Mouse (Mus musculus): ENCODE results near the gene Rprd1b. TPM values are rescaled to one million over a fixed set of nuclear protein-coding genes. Genes with fewer than 3 reads are reported as not detected.

Gene Rprd1b
- polyA plus RNA-seq, 1 experiment from 2014 or later: 40.7 TPM

GRCm38 (mm10) chr2:158005641-158006040 is 22.7 kb upstream of the Rprd1b start:
- Histone ChIP-seq H3K4me1 (replicated peaks) (no peaks in the 10 kb centered on the region; the same call in 1 of the 2 replicates), H3K9ac (no peak overlapping the region), H3K4me2 (replicated peaks) (no peak overlapping the region), H3K36me3 (0 out of 2 replicates have a peak, but pooled peaks cover 4% of the 10 kb centered on the region), H3K27ac (no peak overlapping the region), H3K27me3 (replicated peaks) (no peaks in the 10 kb centered on the region), H3K9me3 (no peaks in the 10 kb centered on the region), H3K4me3 (replicated peaks) (no peak overlapping the region)
- ATAC-seq: no peak
- WGBS: 94% methylated on average over 4 of the region's 4 CpGs

DNA sequence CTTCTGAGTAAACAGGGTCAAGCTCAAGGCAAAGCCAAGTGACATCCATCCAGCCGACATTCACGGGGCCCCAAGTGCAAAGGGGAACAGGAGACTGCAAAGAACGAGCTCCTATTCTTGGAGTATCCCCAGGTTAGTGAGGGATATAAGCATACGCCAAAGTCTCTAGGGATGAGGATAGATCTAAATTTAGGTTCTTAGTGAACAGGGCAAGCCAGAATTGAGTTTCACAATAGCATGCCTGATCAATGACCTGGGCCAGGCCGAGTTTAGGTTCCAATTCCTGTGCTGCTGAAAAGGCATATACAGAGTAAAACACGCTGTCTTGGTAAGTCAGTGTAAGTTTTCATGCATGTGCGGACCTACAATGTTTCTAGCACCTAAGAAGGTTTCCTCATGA is 18.9 kb upstream of the Rprd1b start:
- WGBS: 82% methylated on average over 7 of the region's 7 CpGs
- no peak for ATAC-seq
- Histone ChIP-seq H3K27me3 (replicated peaks) (no peaks in the 10 kb centered on the region), H3K4me3 (replicated peaks) (no peak overlapping the region), H3K4me1 (replicated peaks) (no peaks in the 10 kb centered on the region; the same call in 1 of the 2 replicates), H3K9me3 (no peaks in the 10 kb centered on the region), H3K9ac (no peak overlapping the region), H3K27ac (no peak overlapping the region), H3K36me3 (0 out of 2 replicates have a peak, but pooled peaks cover 4% of the 10 kb centered on the region), H3K4me2 (replicated peaks) (no peak overlapping the region)

DNA sequence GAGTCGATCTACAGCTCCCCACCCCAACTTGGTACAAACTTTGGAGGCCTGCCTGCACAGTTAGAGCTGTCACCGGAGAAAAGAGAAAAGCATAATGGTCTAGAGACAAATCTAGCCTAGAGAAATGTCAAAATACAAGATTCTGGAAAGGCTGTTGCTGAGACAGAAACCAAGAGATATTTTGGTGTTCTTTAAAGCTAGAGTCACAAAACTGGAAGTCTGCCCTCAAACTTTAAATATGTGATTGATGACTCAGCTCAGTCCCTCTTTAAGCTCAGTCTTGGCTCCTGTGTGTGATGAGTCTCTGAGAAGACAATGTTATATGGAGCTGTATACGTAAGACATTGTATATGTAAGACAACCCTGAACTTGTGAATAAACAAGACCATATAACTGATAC is 15.7 kb upstream of the Rprd1b start:
- Histone ChIP-seq H3K4me1 (replicated peaks) (no peaks in the 10 kb centered on the region), H3K9ac (no peak overlapping the region), H3K27ac (no peak overlapping the region), H3K4me3 (replicated peaks) (no peak overlapping the region), H3K4me2 (replicated peaks) (no peak overlapping the region), H3K27me3 (replicated peaks) (no peaks in the 10 kb centered on the region), H3K9me3 (no peaks in the 10 kb centered on the region), H3K36me3 (no peaks in the 10 kb centered on the region)
- ATAC-seq: no peak
- 71% methylated on average over 3 of the region's 3 CpGs for WGBS

- H3K27me3 ChIP-seq (replicated peaks): no peaks in the 10 kb centered on the region
- no peak overlapping the region for H3K9ac ChIP-seq
- no peaks in the 10 kb centered on the region for H3K4me1 ChIP-seq (replicated peaks)
- no peak for ATAC-seq
- no peaks in the 10 kb centered on the region for H3K36me3 ChIP-seq
- WGBS: 87% methylated on average over 4 of the region's 4 CpGs
- H3K27ac ChIP-seq: no peak overlapping the region
- H3K4me3 ChIP-seq (replicated peaks): no peak overlapping the region
- no peaks in the 10 kb centered on the region for H3K9me3 ChIP-seq
- H3K4me2 ChIP-seq (replicated peaks): no peak overlapping the region
Measured at GRCm38 (mm10) chr2:158017330-158017729, 11.0 kb upstream of the Rprd1b start.

- Histone ChIP-seq H3K27ac (peak overlapping the region; percentile 96), H3K27me3 (replicated peaks) (no peaks in the 10 kb centered on the region), H3K9me3 (no peaks in the 10 kb centered on the region), H3K9ac (peak overlapping the region; percentile 90), H3K4me3 (replicated peaks) (peak overlapping the region; percentile 90), H3K4me1 (replicated peaks) (peaks cover 20% of the 10 kb centered on the region), H3K4me2 (replicated peaks) (peak overlapping the region; percentile 66), H3K36me3 (no peaks in the 10 kb centered on the region)
- ATAC-seq: no peak
- under 1% methylated on average over 16 of the region's 16 CpGs for WGBS
Measured at GRCm38 (mm10) chr2:158027855-158028353, 393 bp upstream of the Rprd1b start.

DNA sequence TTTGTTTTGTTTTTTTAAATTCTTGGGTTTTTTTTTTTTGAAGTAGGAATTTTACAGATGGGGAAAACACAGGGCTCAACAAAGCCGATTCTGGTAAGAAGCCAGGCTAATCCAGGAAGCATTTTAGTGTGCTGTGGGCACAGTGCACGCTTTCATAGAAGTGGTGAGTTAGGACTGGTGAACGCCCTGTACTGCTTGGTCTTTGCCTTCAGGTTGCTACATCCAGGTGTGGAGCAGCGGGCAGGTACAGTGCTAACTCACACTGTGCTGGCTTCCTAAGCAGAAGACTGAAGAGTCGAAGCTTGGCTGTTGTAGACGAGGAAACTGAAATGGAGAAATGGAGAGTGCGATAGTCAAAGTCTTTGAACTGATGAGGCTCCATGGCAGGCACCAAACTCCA is 1.7 kb downstream of the Rprd1b start:
- ATAC-seq: no peak
- Histone ChIP-seq H3K4me3 (replicated peaks) (peak overlapping the region; percentile 90), H3K4me1 (replicated peaks) (peaks cover 20% of the 10 kb centered on the region), H3K27me3 (replicated peaks) (no peaks in the 10 kb centered on the region), H3K9me3 (no peaks in the 10 kb centered on the region), H3K27ac (no peak overlapping the region), H3K36me3 (no peaks in the 10 kb centered on the region), H3K4me2 (replicated peaks) (peak overlapping the region; percentile 66), H3K9ac (peak overlapping the region; percentile 90; the same call in 1 of the 2 replicates)
- 70% methylated on average over 7 of the region's 7 CpGs for WGBS

DNA sequence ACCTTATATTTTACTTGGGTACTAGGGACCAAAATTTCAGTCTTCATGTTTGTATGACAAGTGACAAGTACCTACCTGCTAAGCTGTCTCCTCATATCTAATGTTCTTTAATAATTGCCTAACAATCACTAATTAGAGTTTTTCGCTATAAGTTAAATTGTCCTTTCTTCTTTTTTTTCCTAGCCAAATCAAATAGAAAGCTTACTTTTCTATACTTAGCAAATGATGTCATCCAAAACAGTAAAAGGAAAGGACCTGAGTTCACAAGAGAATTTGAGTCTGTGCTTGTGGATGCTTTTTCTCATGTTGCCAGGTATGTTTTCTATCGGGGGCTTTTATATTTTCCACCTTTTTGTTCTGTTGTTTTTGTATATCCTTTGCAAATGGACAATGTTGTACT is 7.5 kb downstream of the Rprd1b start:
- ATAC-seq: no peak
- Histone ChIP-seq H3K4me2 (replicated peaks) (no peak overlapping the region), H3K4me3 (replicated peaks) (no peak overlapping the region), H3K9me3 (no peaks in the 10 kb centered on the region), H3K27me3 (replicated peaks) (no peaks in the 10 kb centered on the region), H3K4me1 (replicated peaks) (peaks cover 9% of the 10 kb centered on the region), H3K36me3 (0 out of 2 replicates have a peak, but pooled peaks cover 3% of the 10 kb centered on the region), H3K9ac (no peak overlapping the region), H3K27ac (no peak overlapping the region)
- 93% methylated on average over 2 of the region's 2 CpGs for WGBS

- Histone ChIP-seq H3K9me3 (no peaks in the 10 kb centered on the region), H3K4me1 (replicated peaks) (peaks cover 3% of the 10 kb centered on the region; the same call in 1 of the 2 replicates), H3K4me2 (replicated peaks) (no peak overlapping the region), H3K27ac (no peak overlapping the region), H3K36me3 (0 out of 2 replicates have a peak, but pooled peaks cover 3% of the 10 kb centered on the region), H3K4me3 (replicated peaks) (no peak overlapping the region), H3K27me3 (replicated peaks) (no peaks in the 10 kb centered on the region), H3K9ac (no peak overlapping the region)
- no peak for ATAC-seq
- WGBS: 79% methylated on average over 6 of the region's 6 CpGs
Measured at GRCm38 (mm10) chr2:158036408-158036807, 8.1 kb downstream of the Rprd1b start.

GRCm38 (mm10) chr2:158036953-158037352 is 8.7 kb downstream of the Rprd1b start:
- Histone ChIP-seq H3K4me3 (replicated peaks) (no peak overlapping the region), H3K27me3 (replicated peaks) (no peaks in the 10 kb centered on the region), H3K9me3 (no peaks in the 10 kb centered on the region), H3K36me3 (0 out of 2 replicates have a peak, but pooled peaks cover 3% of the 10 kb centered on the region), H3K4me1 (replicated peaks) (no peaks in the 10 kb centered on the region), H3K9ac (no peak overlapping the region), H3K27ac (no peak overlapping the region), H3K4me2 (replicated peaks) (no peak overlapping the region)
- ATAC-seq: no peak
- WGBS: 86% methylated on average over 7 of the region's 7 CpGs

GRCm38 (mm10) chr2:158037571-158037970 is 9.3 kb downstream of the Rprd1b start:
- 0 out of 2 replicates have a peak, but pooled peaks cover 3% of the 10 kb centered on the region for H3K36me3 ChIP-seq
- H3K4me2 ChIP-seq (replicated peaks): no peak overlapping the region
- H3K4me3 ChIP-seq (replicated peaks): no peak overlapping the region
- no peaks in the 10 kb centered on the region for H3K27me3 ChIP-seq (replicated peaks)
- 93% methylated on average over 1 of the region's 1 CpGs for WGBS
- no peak overlapping the region for H3K9ac ChIP-seq
- no peak overlapping the region for H3K27ac ChIP-seq
- no peaks in the 10 kb centered on the region for H3K4me1 ChIP-seq (replicated peaks)
- H3K9me3 ChIP-seq: no peaks in the 10 kb centered on the region
- no peak for ATAC-seq

- no peak overlapping the region for H3K4me2 ChIP-seq (replicated peaks)
- ATAC-seq: no peak
- H3K4me1 ChIP-seq (replicated peaks): no peaks in the 10 kb centered on the region
- no peaks in the 10 kb centered on the region for H3K27me3 ChIP-seq (replicated peaks)
- peaks cover 16% of the 10 kb centered on the region; the same call in 1 of the 2 replicates for H3K36me3 ChIP-seq
- WGBS: 79% methylated on average over 1 of the region's 1 CpGs
- no peak overlapping the region for H3K4me3 ChIP-seq (replicated peaks)
- H3K9ac ChIP-seq: no peak overlapping the region
- no peak overlapping the region for H3K27ac ChIP-seq
- no peaks in the 10 kb centered on the region for H3K9me3 ChIP-seq
Measured at GRCm38 (mm10) chr2:158039662-158040061, 11.4 kb downstream of the Rprd1b start.

DNA sequence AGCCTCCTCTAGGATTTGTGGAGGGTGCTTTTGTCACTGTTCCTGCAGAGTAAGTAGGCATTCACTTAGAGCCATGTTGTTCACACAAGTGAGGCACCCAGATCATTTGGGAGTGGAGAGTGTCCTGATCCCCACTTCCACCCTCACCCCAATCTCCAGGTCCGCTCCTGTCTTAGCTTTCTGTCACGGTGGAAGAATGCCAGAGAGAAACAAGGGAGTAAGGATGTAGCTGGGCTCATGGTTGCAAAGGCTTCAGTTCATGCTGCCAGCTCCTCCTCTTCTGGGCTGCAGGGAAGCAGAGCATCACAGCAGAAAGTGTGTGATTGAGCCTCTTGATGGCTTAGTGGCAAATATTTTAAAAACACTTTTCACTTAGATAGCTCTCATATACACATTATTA is 12.1 kb downstream of the Rprd1b start:
- peaks cover 17% of the 10 kb centered on the region; the same call in 1 of the 2 replicates for H3K36me3 ChIP-seq
- WGBS: 80% methylated on average over 2 of the region's 2 CpGs
- no peak overlapping the region for H3K27ac ChIP-seq

DNA sequence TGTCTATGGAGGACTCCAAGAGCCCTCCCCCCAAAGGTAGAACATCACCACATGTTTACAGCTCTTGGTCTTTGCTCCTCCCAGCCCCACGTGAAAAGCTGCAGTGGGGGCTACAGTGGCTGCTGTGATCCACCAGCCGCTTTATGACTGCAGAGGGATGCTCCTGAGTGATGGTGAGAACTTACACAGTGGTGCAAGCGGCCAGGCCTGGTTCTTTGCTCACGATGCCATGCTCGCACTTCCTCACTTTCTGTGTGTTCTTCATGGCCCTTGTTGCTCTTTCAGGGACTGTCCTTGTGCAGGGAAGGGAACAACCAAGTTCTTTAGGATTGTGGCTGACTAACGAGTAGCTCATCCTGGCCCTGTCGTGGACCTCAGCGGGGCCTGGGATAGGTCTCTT is 15.2 kb downstream of the Rprd1b start:
- Histone ChIP-seq H3K4me2 (replicated peaks) (no peak overlapping the region), H3K36me3 (peaks cover 17% of the 10 kb centered on the region; the same call in 1 of the 2 replicates), H3K9me3 (no peaks in the 10 kb centered on the region), H3K27me3 (replicated peaks) (no peaks in the 10 kb centered on the region), H3K4me1 (replicated peaks) (no peaks in the 10 kb centered on the region), H3K27ac (no peak overlapping the region), H3K4me3 (replicated peaks) (no peak overlapping the region), H3K9ac (no peak overlapping the region)
- ATAC-seq: no peak
- 88% methylated on average over 8 of the region's 8 CpGs for WGBS

More for the DNA sequence above, 12.1 kb downstream of the Rprd1b start:
- Histone ChIP-seq H3K4me1 (replicated peaks) (no peaks in the 10 kb centered on the region), H3K4me3 (replicated peaks) (no peak overlapping the region), H3K9me3 (no peaks in the 10 kb centered on the region), H3K27me3 (replicated peaks) (no peaks in the 10 kb centered on the region), H3K9ac (no peak overlapping the region), H3K4me2 (replicated peaks) (no peak overlapping the region)
- ATAC-seq: no peak

All from intestine, embryonic 15.5 days (tissue).